In the genomic region with DNA sequence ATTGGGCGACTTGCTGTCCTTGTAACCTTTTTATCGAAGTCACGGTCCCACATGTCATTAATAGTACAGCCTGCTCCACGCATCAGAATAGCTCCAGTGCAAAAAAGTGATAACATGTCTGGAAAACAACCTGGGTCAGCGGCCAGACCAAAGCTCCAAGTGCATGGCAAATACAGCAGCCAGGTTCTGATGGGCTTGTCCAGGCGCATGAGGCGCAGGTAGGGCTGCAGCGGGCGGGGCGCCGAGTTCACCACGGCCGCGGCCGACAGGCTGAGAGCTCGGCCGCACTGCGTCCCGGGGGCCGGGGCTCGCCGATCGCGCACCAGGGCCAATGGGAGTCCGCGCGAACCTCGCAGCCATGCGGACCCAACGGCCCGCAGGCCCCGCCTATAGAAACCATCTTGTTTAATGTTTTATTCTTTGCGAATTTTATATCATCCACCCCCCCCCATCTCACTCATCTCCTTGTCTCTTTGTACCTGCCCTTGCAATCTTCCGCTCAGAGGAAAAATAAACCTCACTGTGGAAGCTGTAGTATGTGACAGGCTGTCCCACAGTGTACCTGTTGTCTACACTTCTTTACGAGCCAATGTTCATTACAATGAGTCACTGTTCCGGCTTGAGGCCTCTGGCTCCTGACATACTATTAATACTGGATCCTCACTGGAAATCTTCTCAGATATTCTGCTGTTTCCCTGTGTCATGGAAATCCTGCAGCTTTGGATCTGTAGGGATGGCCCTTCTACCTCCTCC, we compare ENCODE assay signal across 9 mouse cellular contexts. TPM values are rescaled to one million over a fixed set of nuclear protein-coding genes. Genes with fewer than 3 reads are reported as not detected.
A peak's percentile ranks its signal among the peaks of the same experiment; 100 is the strongest.
DNase-seq lines count a peak whose midpoint lies in the region; ATAC-seq and TF ChIP-seq lines count a peak whose summit lies in the region.
"Had no signal": no experiment of that assay in that cellular context is flagged by ENCODE, and none has a peak within 500 bp of the region (broad histone marks: within the 10 kb centered on the region; RNA-seq: fewer than 3 reads in every experiment).

No protein-coding gene starts in this region.

- H3K27ac ChIP-seq in lung, embryonic 14.5 days (ENCODE audit: low read depth) = no peak overlapping the region
- H3K27ac ChIP-seq in forebrain, embryonic 13.5 days = no peak overlapping the region
- no peak overlapping the region for H3K27ac ChIP-seq in limb, embryonic 14.5 days (replicated peaks; ENCODE audit: low read depth, low read length)
- no peak overlapping the region for H3K27ac ChIP-seq in stomach, embryonic 15.5 days

- 55% methylated on average over 36 of the region's 36 CpGs for WGBS in lung, embryonic 14.5 days
- WGBS in lung, adult 2 months = 56% methylated on average over 36 of the region's 36 CpGs
- WGBS in forebrain, embryonic 13.5 days = 51% methylated on average over 36 of the region's 36 CpGs
- WGBS in limb, embryonic 14.5 days = 57% methylated on average over 36 of the region's 36 CpGs
- 42% methylated on average over 36 of the region's 36 CpGs for WGBS in stomach, embryonic 15.5 days

- H3K4me2 ChIP-seq in lung, embryonic 14.5 days = peak overlapping the region; percentile 48
- H3K4me2 ChIP-seq in forebrain, embryonic 13.5 days = peak overlapping the region; percentile 46
- peak overlapping the region; percentile 41 for H3K4me2 ChIP-seq in limb, embryonic 14.5 days (replicated peaks; ENCODE audit: low read depth, low read length, severe bottlenecking)
- peak overlapping the region; percentile 45 for H3K4me2 ChIP-seq in stomach, embryonic 15.5 days

- H3K36me3 ChIP-seq in lung, embryonic 14.5 days (ENCODE audit: insufficient read depth) = no peaks in the 10 kb centered on the region
- no peaks in the 10 kb centered on the region for H3K36me3 ChIP-seq in forebrain, embryonic 13.5 days (ENCODE audit: poor library complexity, severe bottlenecking)
- no peaks in the 10 kb centered on the region for H3K36me3 ChIP-seq in limb, embryonic 14.5 days (ENCODE audit: control insufficient read depth, insufficient read depth, low read length)
- H3K36me3 ChIP-seq in stomach, embryonic 15.5 days = no peaks in the 10 kb centered on the region

- no peaks in the 10 kb centered on the region for H3K9me3 ChIP-seq in lung, embryonic 14.5 days (ENCODE audit: low read depth, low read length)
- H3K9me3 ChIP-seq in forebrain, embryonic 13.5 days (replicated peaks) = peaks cover 5% of the 10 kb centered on the region; the same call in 1 of the 2 replicates
- no peaks in the 10 kb centered on the region for H3K9me3 ChIP-seq in limb, embryonic 14.5 days (ENCODE audit: control insufficient read depth, low read length)
- no peaks in the 10 kb centered on the region for H3K9me3 ChIP-seq in stomach, embryonic 15.5 days

- no peaks in the 10 kb centered on the region for H3K27me3 ChIP-seq in lung, embryonic 14.5 days (ENCODE audit: insufficient read depth, low read length)
- H3K27me3 ChIP-seq in forebrain, embryonic 13.5 days = no peaks in the 10 kb centered on the region
- H3K27me3 ChIP-seq in limb, embryonic 14.5 days (ENCODE audit: control insufficient read depth, insufficient read depth, low read length) = no peaks in the 10 kb centered on the region
- no peaks in the 10 kb centered on the region for H3K27me3 ChIP-seq in stomach, embryonic 15.5 days (replicated peaks)
- H3K27me3 ChIP-seq: megakaryocyte, embryonic 14.5 days had no signal

- H3K4me3 ChIP-seq in lung, embryonic 14.5 days (ENCODE audit: low read depth, low read length) = no peak overlapping the region
- H3K4me3 ChIP-seq in lung, adult 2 months (replicated peaks; ENCODE audit: extremely low read depth, low read depth, low read length) = no peak overlapping the region
- H3K4me3 ChIP-seq in forebrain, embryonic 13.5 days = peak overlapping the region; percentile 12; the same call in 1 of the 2 replicates
- no peak overlapping the region for H3K4me3 ChIP-seq in limb, embryonic 14.5 days (replicated peaks; ENCODE audit: low read length)
- H3K4me3 ChIP-seq in stomach, embryonic 15.5 days (replicated peaks) = no peak overlapping the region
- H3K4me3 ChIP-seq: megakaryocyte, embryonic 14.5 days had no signal

- H3K4me1 ChIP-seq in lung, embryonic 14.5 days (ENCODE audit: insufficient read depth) = no peaks in the 10 kb centered on the region
- H3K4me1 ChIP-seq in lung, adult 2 months (ENCODE audit: control insufficient read depth, insufficient read depth, low read length) = peaks cover 9% of the 10 kb centered on the region; the same call in 1 of the 2 replicates
- H3K4me1 ChIP-seq in forebrain, embryonic 13.5 days = no peaks in the 10 kb centered on the region
- H3K4me1 ChIP-seq in limb, embryonic 14.5 days (ENCODE audit: control insufficient read depth, insufficient read depth, low read length) = no peaks in the 10 kb centered on the region
- no peaks in the 10 kb centered on the region for H3K4me1 ChIP-seq in stomach, embryonic 15.5 days

- no peak overlapping the region for H3K9ac ChIP-seq in lung, embryonic 14.5 days
- H3K9ac ChIP-seq in forebrain, embryonic 13.5 days = 0 out of 2 replicates have a peak overlapping the region, but pooled peaks have one; percentile 43
- H3K9ac ChIP-seq in limb, embryonic 14.5 days (ENCODE audit: low read depth, low read length, severe bottlenecking) = no peak overlapping the region
- H3K9ac ChIP-seq in stomach, embryonic 15.5 days = no peak overlapping the region

- DNase-seq in lung, embryonic 14.5 days = peak; percentile 33
- DNase-seq in lung, adult 2 months = no peak
- DNase-seq in limb, embryonic 14.5 days (ENCODE audit: low spot score) = no peak
- no peak for DNase-seq in ovary, adult 18-20 months (ENCODE audit: low spot score)
- no peak for DNase-seq in spleen, postnatal 36 days (ENCODE audit: low spot score in 2 of 2)
- DNase-seq in urinary bladder, postnatal 36 days (ENCODE audit: low spot score in 2 of 2) = no peak

- TF ChIP-seq CTCF in lung, embryonic 14.5 days (IDR thresholded peaks at IDR 0.05; ENCODE audit: low read depth) = no peak
- no peak for TF ChIP-seq CTCF in lung, adult 2 months (IDR thresholded peaks at IDR 0.05; ENCODE audit: insufficient read depth, low read length)

- peak; percentile 69; the same call in 1 of the 2 replicates for ATAC-seq in lung, embryonic 14.5 days (ENCODE audit: insufficient read depth)
- 0 out of 2 replicates have a peak, but pooled peaks have one; percentile 41 for ATAC-seq in forebrain, embryonic 13.5 days
- no peak for ATAC-seq in limb, embryonic 14.5 days (ENCODE audit: low FRiP score, low read depth)
- ATAC-seq in stomach, embryonic 15.5 days (ENCODE audit: insufficient read depth, low FRiP score, low read depth) = no peak

- TF ChIP-seq POLR2A in lung, adult 2 months (IDR thresholded peaks at IDR 0.05; ENCODE audit: borderline replicate concordance, extremely low read depth, low read depth, low read length) = no peak
- no peak for TF ChIP-seq POLR2A in limb, embryonic 14.5 days (IDR thresholded peaks at IDR 0.05; ENCODE audit: borderline replicate concordance, extremely low read depth, insufficient read depth, insufficient read length)

RNA-seq across cellular contexts. Expression of gene Atf7ip, which starts 19.0 kb away (rescaled TPM):
- polyA plus RNA-seq in lung, embryonic 14.5 days (2014; fragmentation: Nextera tagmentation; extraction: Ambion mirVana) = 48.3 and 56.1 TPM in 2 replicates
- polyA plus RNA-seq in lung, adult 2 months (2012; rRNA removed) = 24.8 and 28.3 TPM in 2 replicates
- 47.3 and 56.6 TPM in 2 replicates for polyA plus RNA-seq in forebrain, embryonic 13.5 days (2015; fragmentation: Nextera tagmentation; extraction: Ambion mirVana)
- polyA plus RNA-seq in limb, embryonic 14.5 days (2012; rRNA removed) = 35.7 and 46.3 TPM in 2 replicates
- 38.4 and 41.8 TPM in 2 replicates for polyA plus RNA-seq in limb, embryonic 14.5 days (2014; fragmentation: Nextera tagmentation; extraction: Ambion mirVana)
- polyA plus RNA-seq in stomach, embryonic 15.5 days (2015; fragmentation: Nextera tagmentation; extraction: Ambion mirVana) = 34.6 and 38.1 TPM in 2 replicates

Comparison
In these comparisons a context has a peak if more than half of its experiments do, and no peak if none do; other contexts are left out.
1. ATAC-seq: peak in lung, embryonic 14.5 days (single experiment) and forebrain, embryonic 13.5 days (single experiment); none in limb, embryonic 14.5 days (single experiment) and stomach, embryonic 15.5 days (single experiment).
2. Peak in every context shown above with its lines, with median percentiles within 50 percentile points of each other: H3K4me2 ChIP-seq.